Mouse (Mus musculus): ENCODE measurements at regions not wholly inside any gene's neighbourhood (a gene's known extent, or its start where the extent isn't known, plus 50 kb on each side); places are given as distances from the start of the nearest gene placed in this dataset.

GRCm38 (mm10) chr3:118062569-118062968, 193.8 kb upstream of the Snx7 start:
- no peak for TF ChIP-seq USF1 (IDR thresholded peaks at IDR 0.05; ENCODE audit: low read depth)
- no peak for TF ChIP-seq MAX (IDR thresholded peaks at IDR 0.05; ENCODE audit: low read depth)

Measured in myocyte (in vitro differentiated cells).